Mouse (Mus musculus): ENCODE measurements around the gene 1500009C09Rik.

DNA sequence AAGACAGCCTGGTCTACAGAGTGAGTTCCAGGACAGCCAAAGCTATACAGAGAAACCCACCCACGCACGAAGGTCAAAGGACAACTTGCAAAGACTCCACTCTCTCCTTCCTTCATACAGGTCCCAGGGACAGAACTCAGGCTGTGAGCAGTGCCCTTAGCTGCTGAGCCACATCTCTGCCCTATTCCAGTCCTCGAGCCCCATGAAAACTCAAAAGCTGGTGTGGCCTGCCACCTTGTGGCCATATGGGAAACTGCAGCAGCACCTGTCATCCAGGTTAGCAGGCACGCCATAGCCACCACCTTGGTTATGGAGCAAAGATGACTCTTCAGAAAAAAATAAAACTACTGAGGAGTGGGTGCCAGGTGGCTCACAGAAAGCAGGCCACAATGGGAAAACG, 15.6 kb upstream of the 1500009C09Rik start:
- peak; percentile 95 for TF ChIP-seq CTCF (IDR thresholded peaks at IDR 0.05; ENCODE audit: low read depth, low read length)
- no peak for TF ChIP-seq GATA1 (IDR thresholded peaks at IDR 0.05; ENCODE audit: borderline replicate concordance, low read length)
- no peak for TF ChIP-seq TAL1 (conservative IDR thresholded peaks at IDR 0.05; ENCODE audit: low read depth, low read length)
- no peak for TF ChIP-seq POLR2AphosphoS5 (IDR thresholded peaks at IDR 0.05; ENCODE audit: insufficient replicate concordance, low read depth, low read length)
- TF ChIP-seq GATA2 (IDR thresholded peaks at IDR 0.05; ENCODE audit: borderline replicate concordance, low read depth, low read length), result no peak
